29 mouse cellular contexts compared by ENCODE assay signal in genomic region chr9:112370746-112371145, GRCm38 (mm10).
"Had no signal": no experiment of that assay in that cellular context is flagged by ENCODE, and none has a peak within 500 bp of the region (broad histone marks: within the 10 kb centered on the region; RNA-seq: fewer than 3 reads in every experiment).

No protein-coding gene starts in this region.

- DNase-seq: heart, postnatal 10 days; heart, postnatal 14 days; heart, postnatal 36 days; heart, postnatal 4 days; kidney, adult 11 months; kidney, adult 18-20 months; kidney, adult 2 months; kidney, adult 8-10 months; kidney, adult 9 months; kidney, postnatal 10 days; kidney, postnatal 14 days; kidney, postnatal 25 days; kidney, postnatal 36 days; kidney, postnatal 4 days; layer of hippocampus, adult 9-11 months; layer of hippocampus, postnatal 36 days had no signal

- H3K36me3 ChIP-seq: heart, embryonic 10.5 days; heart, embryonic 12.5 days; heart, embryonic 13.5 days; heart, embryonic 15.5 days; hindbrain, embryonic 12.5 days; hindbrain, embryonic 13.5 days; hindbrain, embryonic 15.5 days; intestine, embryonic 15.5 days; kidney, embryonic 15.5 days had no signal

- H3K27ac ChIP-seq: heart, embryonic 10.5 days; heart, embryonic 13.5 days; heart, embryonic 15.5 days; hindbrain, embryonic 12.5 days; hindbrain, embryonic 13.5 days; hindbrain, embryonic 14.5 days; hindbrain, embryonic 15.5 days; hindbrain, postnatal 0 days; intestine, embryonic 15.5 days; kidney, embryonic 15.5 days; kidney, postnatal 0 days; layer of hippocampus, adult 2 months had no signal

- H3K4me3 ChIP-seq: heart, embryonic 10.5 days; heart, embryonic 12.5 days; heart, embryonic 13.5 days; heart, embryonic 15.5 days; hindbrain, embryonic 12.5 days; hindbrain, embryonic 13.5 days; hindbrain, embryonic 15.5 days; intestine, embryonic 15.5 days; kidney, embryonic 15.5 days; layer of hippocampus, adult 2 months had no signal

- H3K9me3 ChIP-seq: heart, embryonic 10.5 days; heart, embryonic 12.5 days; heart, embryonic 13.5 days; heart, embryonic 15.5 days; hindbrain, embryonic 12.5 days; hindbrain, embryonic 13.5 days; hindbrain, embryonic 15.5 days; intestine, embryonic 15.5 days; kidney, embryonic 15.5 days had no signal

- H3K4me1 ChIP-seq: heart, embryonic 10.5 days; heart, embryonic 12.5 days; heart, embryonic 13.5 days; heart, embryonic 15.5 days; hindbrain, embryonic 12.5 days; hindbrain, embryonic 13.5 days; hindbrain, embryonic 15.5 days; intestine, embryonic 15.5 days; kidney, embryonic 15.5 days had no signal

- H3K27me3 ChIP-seq: heart, embryonic 12.5 days; heart, embryonic 13.5 days; heart, embryonic 15.5 days; hindbrain, embryonic 12.5 days; hindbrain, embryonic 13.5 days; hindbrain, embryonic 15.5 days; intestine, embryonic 15.5 days; kidney, embryonic 15.5 days had no signal
